Mouse (Mus musculus): Measurements from ENCODE around the gene Xylt1.

Xylt1 gene

GRCm38 (mm10) chr7:117380418-117381187, at the start of gene Xylt1:
Xylt1 (plus strand) TSS chr7:117380979.
- no peak for DNase-seq (ENCODE audit: extremely low read depth, low read depth, low spot score)

GRCm38 (mm10) chr7:117333936-117334335, 46.8 kb upstream of the Xylt1 start:
- no peak for DNase-seq (ENCODE audit: extremely low read depth, low read depth, low spot score)

GRCm38 (mm10) chr7:117356316-117356715, 24.5 kb upstream of the Xylt1 start:
- no peak for DNase-seq (ENCODE audit: extremely low read depth, low read depth, low spot score)

- no peak for DNase-seq (ENCODE audit: extremely low read depth, low read depth, low spot score)
Observed at GRCm38 (mm10) chr7:117357425-117358194, 23.2 kb upstream of the Xylt1 start.

GRCm38 (mm10) chr7:117361281-117361680, 19.5 kb upstream of the Xylt1 start:
- no peak for DNase-seq (ENCODE audit: extremely low read depth, low read depth, low spot score)

- DNase-seq (ENCODE audit: extremely low read depth, low read depth, low spot score): no peak
Observed at GRCm38 (mm10) chr7:117362493-117362892, 18.3 kb upstream of the Xylt1 start.

- DNase-seq (ENCODE audit: extremely low read depth, low read depth, low spot score): no peak
Observed at GRCm38 (mm10) chr7:117368647-117369289, 12.0 kb upstream of the Xylt1 start.

GRCm38 (mm10) chr7:117369290-117369941, 11.4 kb upstream of the Xylt1 start:
- no peak for DNase-seq (ENCODE audit: extremely low read depth, low read depth, low spot score)

- DNase-seq (ENCODE audit: extremely low read depth, low read depth, low spot score): no peak
Observed at GRCm38 (mm10) chr7:117375886-117376309, 4.9 kb upstream of the Xylt1 start.

GRCm38 (mm10) chr7:117377138-117377537, 3.6 kb upstream of the Xylt1 start:
- no peak for DNase-seq (ENCODE audit: extremely low read depth, low read depth, low spot score)

- no peak for DNase-seq (ENCODE audit: extremely low read depth, low read depth, low spot score)
Observed at GRCm38 (mm10) chr7:117380036-117380417, 752 bp upstream of the Xylt1 start.

GRCm38 (mm10) chr7:117381188-117381981, 606 bp downstream of the Xylt1 start:
- DNase-seq (ENCODE audit: extremely low read depth, low read depth, low spot score): no peak

GRCm38 (mm10) chr7:117382006-117382405, 1.2 kb downstream of the Xylt1 start:
- DNase-seq (ENCODE audit: extremely low read depth, low read depth, low spot score): no peak

GRCm38 (mm10) chr7:117383147-117383940, 2.6 kb downstream of the Xylt1 start:
- no peak for DNase-seq (ENCODE audit: extremely low read depth, low read depth, low spot score)

GRCm38 (mm10) chr7:117386376-117386775, 5.6 kb downstream of the Xylt1 start:
- DNase-seq (ENCODE audit: extremely low read depth, low read depth, low spot score): no peak

GRCm38 (mm10) chr7:117388284-117388988, 7.7 kb downstream of the Xylt1 start:
- no peak for DNase-seq (ENCODE audit: extremely low read depth, low read depth, low spot score)

- DNase-seq (ENCODE audit: extremely low read depth, low read depth, low spot score): no peak
Observed at GRCm38 (mm10) chr7:117389048-117389447, 8.3 kb downstream of the Xylt1 start.

GRCm38 (mm10) chr7:117392863-117393569, 12.2 kb downstream of the Xylt1 start:
- DNase-seq (ENCODE audit: extremely low read depth, low read depth, low spot score): no peak

Data from fat pad, adult 2 months (tissue).